Mouse (Mus musculus) cortical plate, adult 2 months (tissue): ENCODE measurements around the gene Plcl1.

ENCODE experiments used
- CTCF ChIP-seq: fragments of 200-500 bp; IDR thresholded peaks from 2 replicates; pipeline ENCODE4 v1.5.1; 2011; ENCODE audit warnings: mild to moderate bottlenecking, control low read depth, low read length; ENCODE audit not compliant: insufficient read depth; ENCODE audit errors: extremely low read depth
- POLR2A ChIP-seq: fragments of 200-500 bp; IDR thresholded peaks from 2 replicates; pipeline ENCODE4 v1.6.1; 2011; ENCODE audit warnings: mild to moderate bottlenecking, low read length, control low read depth; ENCODE audit not compliant: insufficient read depth; ENCODE audit errors: extremely low read depth

DNA sequence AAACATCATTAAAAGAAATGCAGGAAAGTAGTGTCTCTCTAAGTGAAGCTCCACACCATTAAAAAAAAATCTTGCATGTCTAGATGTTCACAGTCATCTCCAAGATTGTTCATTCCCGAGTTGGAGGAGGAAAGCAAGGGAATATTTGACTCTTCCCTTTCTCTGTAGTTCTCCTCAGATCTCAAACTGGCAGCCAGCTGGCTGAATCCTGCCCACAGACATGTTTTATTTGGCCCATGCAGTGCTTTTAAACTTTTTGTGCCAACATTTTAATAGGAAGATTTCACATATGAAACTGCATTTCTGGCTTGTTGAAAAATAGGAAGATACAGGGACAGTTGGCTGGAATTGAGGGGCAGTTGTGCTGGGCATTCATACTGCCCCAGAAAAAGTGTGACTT is 94.2 kb downstream of the Plcl1 start:
- TF ChIP-seq CTCF: no peak
- no peak for TF ChIP-seq POLR2A
